Comparison of ENCODE assay signal across 8 mouse cellular contexts in the genomic region with DNA sequence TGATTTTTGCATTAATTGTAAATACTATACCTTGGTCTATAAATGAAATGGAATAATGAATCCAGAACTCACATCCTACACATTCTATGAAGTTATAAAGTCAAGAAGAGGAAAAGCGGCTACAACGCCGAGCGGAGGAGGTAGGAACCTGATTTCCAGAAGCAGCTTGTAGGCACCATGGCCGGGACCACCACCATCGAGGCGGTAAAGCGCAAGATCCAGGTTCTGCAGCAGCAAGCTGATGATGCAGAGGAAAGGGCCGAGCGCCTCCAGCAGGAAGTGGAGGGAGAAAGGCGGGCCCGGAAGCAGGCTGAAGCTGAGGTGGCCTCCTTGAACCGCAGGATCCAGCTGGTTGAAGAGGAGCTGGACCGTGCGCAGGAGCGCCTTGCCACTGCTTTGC. TPM values are rescaled to one million over a fixed set of nuclear protein-coding genes. Genes with fewer than 3 reads are reported as not detected.
DNase-seq lines count a peak whose midpoint lies in the region; ATAC-seq and TF ChIP-seq lines count a peak whose summit lies in the region.
"Not testable (repeated sequence)": the region's sequence is repeated elsewhere in the genome, so short reads cannot be mapped to it uniquely, and the experiment has no call there.

A gene (plus strand): TSS at position 110 of the 400 bp plus-strand sequence.

- H3K4me3 ChIP-seq in G1E (ENCODE audit: low read depth, low read length); layer of hippocampus, adult 2 months; left cerebral cortex, adult 2 months; lung, embryonic 14.5 days (ENCODE audit: low read depth, low read length); stomach, embryonic 15.5 days (replicated peaks): not testable (repeated sequence)

- not testable (repeated sequence) for H3K36me3 ChIP-seq in G1E (replicated peaks); lung, embryonic 14.5 days (ENCODE audit: insufficient read depth); stomach, embryonic 15.5 days

- not testable (repeated sequence) for H3K27ac ChIP-seq in layer of hippocampus, adult 2 months; left cerebral cortex, adult 2 months; lung, embryonic 14.5 days (ENCODE audit: low read depth); stomach, embryonic 15.5 days

- H3K9ac ChIP-seq in lung, embryonic 14.5 days; stomach, embryonic 15.5 days: not testable (repeated sequence)

- not testable (repeated sequence) for ATAC-seq in G1E (ENCODE audit: extremely low read depth, insufficient number of reproducible peaks, low FRiP score, poor library complexity, severe bottlenecking); common myeloid progenitor, adult 5-6 weeks (replicated peaks; ENCODE audit: low read depth, poor library complexity, severe bottlenecking); lung, embryonic 14.5 days (ENCODE audit: insufficient read depth); stomach, embryonic 15.5 days (ENCODE audit: insufficient read depth, low FRiP score, low read depth)

- intact Hi-C loops in heart, postnatal 10 days (cut with DNase I); left cerebral cortex, adult 2 months (cut with DNase I): not testable (repeated sequence)

- not testable (repeated sequence) for H3K4me2 ChIP-seq in lung, embryonic 14.5 days; stomach, embryonic 15.5 days

- not testable (repeated sequence) for H3K4me1 ChIP-seq in G1E (ENCODE audit: insufficient read depth, low read depth, low read length); lung, embryonic 14.5 days (ENCODE audit: insufficient read depth); stomach, embryonic 15.5 days

- not testable (repeated sequence) for TF ChIP-seq CTCF in G1E (IDR thresholded peaks at IDR 0.05; ENCODE audit: low read depth, low read length); layer of hippocampus, adult 2 months (conservative IDR thresholded peaks at IDR 0.05); left cerebral cortex, adult 2 months (IDR thresholded peaks at IDR 0.05); lung, embryonic 14.5 days (IDR thresholded peaks at IDR 0.05; ENCODE audit: low read depth)

- H3K9me3 ChIP-seq in G1E (replicated peaks) = peaks cover 20% of the 10 kb centered on the region
- H3K9me3 ChIP-seq in lung, embryonic 14.5 days (ENCODE audit: low read depth, low read length); stomach, embryonic 15.5 days: not testable (repeated sequence)

- DNase-seq in G1E (ENCODE audit: low spot score); adrenal gland, postnatal 10 days; heart, postnatal 10 days; layer of hippocampus, adult 2 months (ENCODE audit: low spot score in 2 of 2); left cerebral cortex, adult 2 months (ENCODE audit: extremely low spot score in 1 of 2, low spot score in 2 of 2); lung, embryonic 14.5 days: not testable (repeated sequence)

- WGBS in lung, embryonic 14.5 days = 93% methylated on average over 16 of the region's 16 CpGs
- whole genome bisulfite sequencing in stomach, embryonic 15.5 days = 96% methylated on average over 16 of the region's 16 CpGs

- not testable (repeated sequence) for H3K27me3 ChIP-seq in G1E (ENCODE audit: insufficient read depth, low read length); lung, embryonic 14.5 days (ENCODE audit: insufficient read depth, low read length); stomach, embryonic 15.5 days (replicated peaks)

RNA-seq across cellular contexts. Expression of the gene that starts here (rescaled TPM):
- total RNA-seq in G1E (2014; fragmentation: Nextera tagmentation) = 251 and 257 TPM in 2 replicates
- 406 and 487 TPM in 2 replicates for total RNA-seq in G1E (2017)
- 117 and 233 TPM in 2 replicates for polyA plus RNA-seq in G1E (2012)
- total RNA-seq in adrenal gland, postnatal 10 days (2021) = 10 to 100 TPM; 46.3 to 46.6 TPM
- 85.7 and 114 TPM in 2 replicates for total RNA-seq in common myeloid progenitor, adult 5-6 weeks (2017)
- 10 to 100 TPM; 23.6 to 25.6 TPM for total RNA-seq in heart, postnatal 10 days (2021)
- 10 to 100 TPM; 39.6 to 40.6 TPM for total RNA-seq in layer of hippocampus, adult 2 months (2021)
- total RNA-seq in left cerebral cortex, adult 2 months (2021) = 10 to 100 TPM; 41.1 to 44.4 TPM
- 11.1 and 11.2 TPM in 2 replicates for polyA plus RNA-seq in lung, embryonic 14.5 days (2014; fragmentation: Nextera tagmentation; extraction: Ambion mirVana)
- 7.3 and 21.6 TPM in 2 replicates for polyA plus RNA-seq in stomach, embryonic 15.5 days (2015; fragmentation: Nextera tagmentation; extraction: Ambion mirVana)
